Mouse (Mus musculus) adipose tissue, adult 10 weeks (tissue): Measurements from ENCODE around the gene Ezh2. TPM values are rescaled to one million over a fixed set of nuclear protein-coding genes. Genes with fewer than 3 reads are reported as not detected.

ENCODE experiments used
- polyA plus RNA-seq: library from polyadenylated mRNA; stranded (reverse); fragments of 350-450 nt; fragmentation: Illumina TruSeq; extraction: RNeasy Lipid Tissue Mini Kit (QIAGEN cat#74804); gene quantifications from one replicate; pipeline ENCODE4 v1.2.3, GENCODE M21; 2014; ENCODE audit warnings: low read depth, low replicate concordance

Ezh2 gene
- polyA plus RNA-seq = 10.1 TPM

GRCm38 (mm10) chr6:47594926-47595623 lies at the start of gene Ezh2:
Gene Ezh2 (minus strand): TSS chr6:47595341.

Other genes with a start within 250 kb of the Ezh2 start
- gene Cul1, start 141.9 kb downstream of the Ezh2 start, polyA plus RNA-seq = 68.8 TPM
- gene Pdia4, start 218.1 kb upstream of the Ezh2 start, polyA plus RNA-seq = 280 TPM
- gene Zfp786, start 235.5 kb upstream of the Ezh2 start, polyA plus RNA-seq = 0.77 TPM
- gene Zfp398, start 240.3 kb upstream of the Ezh2 start, polyA plus RNA-seq = 6.2 TPM